In the genomic region with DNA sequence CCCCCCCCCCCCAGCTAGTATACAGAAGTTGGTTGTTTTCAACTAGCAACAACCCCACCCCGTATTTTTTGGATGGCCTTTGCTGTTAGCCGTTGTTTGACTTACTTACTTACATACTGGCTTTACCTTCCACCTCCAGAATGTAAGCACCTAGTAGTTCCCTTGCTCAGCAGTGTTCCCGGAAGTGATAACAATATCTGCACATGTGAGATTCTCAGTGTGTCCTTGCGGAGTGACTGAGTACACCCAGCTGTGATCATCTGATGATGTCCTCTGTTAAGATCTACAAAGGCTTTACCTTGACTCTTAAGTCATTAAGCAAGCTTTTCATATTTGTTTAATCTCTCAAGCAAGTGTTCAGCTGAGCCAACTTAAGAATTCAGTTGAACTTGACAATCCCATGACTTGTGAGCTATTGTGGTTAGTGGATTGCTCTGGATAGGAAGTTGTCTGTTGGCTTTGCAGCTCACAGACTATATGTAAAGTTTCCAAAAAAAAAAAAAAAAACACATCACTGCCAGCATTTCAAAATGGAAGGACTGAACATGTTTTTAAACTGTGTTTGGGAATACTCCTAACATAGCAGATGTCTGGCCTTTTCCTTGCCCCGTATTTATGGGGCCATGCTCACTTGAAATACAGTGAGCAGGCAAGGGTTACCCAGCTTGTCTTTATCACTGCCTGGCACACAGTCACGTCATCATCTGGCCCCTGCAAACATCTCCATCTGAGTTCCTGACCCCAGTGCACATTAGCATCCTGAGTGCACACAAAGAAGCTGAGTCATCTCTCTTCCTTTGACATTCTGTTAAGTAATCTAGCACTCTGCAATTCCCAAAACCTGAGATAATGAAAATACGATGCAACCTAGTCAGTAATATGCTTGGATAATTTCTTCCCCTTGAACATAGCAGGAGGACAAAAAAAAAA, we compare ENCODE assay signal across 18 mouse cellular contexts. TPM values are rescaled to one million over a fixed set of nuclear protein-coding genes. Genes with fewer than 3 reads are reported as not detected.
DNase-seq lines count a peak whose midpoint lies in the region; ATAC-seq and TF ChIP-seq lines count a peak whose summit lies in the region.
"Had no signal": no experiment of that assay in that cellular context is flagged by ENCODE, and none has a peak within 500 bp of the region (broad histone marks: within the 10 kb centered on the region; RNA-seq: fewer than 3 reads in every experiment).

No protein-coding gene starts in this region.

- TF ChIP-seq CTCF in MEL (IDR thresholded peaks at IDR 0.05 in 2 of 3, conservative IDR thresholded peaks at IDR 0.05 in 1 of 3; ENCODE audit: control insufficient read depth in 1 of 3, insufficient read depth in 1 of 3, low read depth in 2 of 3, low read length in 3 of 3, poor library complexity in 1 of 3, severe bottlenecking in 1 of 3): no peak

- no peak overlapping the region for H3K4me3 ChIP-seq in heart, embryonic 13.5 days
- peak overlapping the region in 1 of 2 experiments; percentile 97; a peak in 2 of 4 replicates for H3K4me3 ChIP-seq in MEL (ENCODE audit: control insufficient read depth in 1 of 2, insufficient read depth in 1 of 2, low read depth in 2 of 2, low read length in 2 of 2)
- peak overlapping the region; percentile 68 for H3K4me3 ChIP-seq in erythroblast, embryonic 14.5 days (replicated peaks)
- H3K4me3 ChIP-seq: forebrain, embryonic 13.5 days; hindbrain, embryonic 13.5 days; midbrain, embryonic 13.5 days had no signal

- peak in 1 of 2 experiments; percentile 17; a peak in 1 of 4 replicates for TF ChIP-seq POLR2A in MEL (IDR thresholded peaks at IDR 0.05; ENCODE audit: control insufficient read depth in 1 of 2, insufficient read depth in 1 of 2, low read depth in 1 of 2, low read length in 2 of 2, poor library complexity in 1 of 2)

- H3K36me3 ChIP-seq in heart, embryonic 13.5 days: no peaks in the 10 kb centered on the region
- H3K36me3 ChIP-seq in MEL (ENCODE audit: control insufficient read depth in 1 of 2, insufficient read depth in 2 of 2, low read length in 2 of 2): peaks cover 0 to 16% of the 10 kb centered on the region in 2 experiments; a peak in 2 of 4 replicates
- H3K36me3 ChIP-seq in erythroblast, embryonic 14.5 days (ENCODE audit: control insufficient read depth): peaks cover 12% of the 10 kb centered on the region
- H3K36me3 ChIP-seq: hindbrain, embryonic 13.5 days; midbrain, embryonic 13.5 days had no signal

- 23% methylated on average over 7 of the region's 7 CpGs for WGBS in heart, embryonic 13.5 days

- peak overlapping the region; percentile 42; the same call in 1 of the 2 replicates for H3K27ac ChIP-seq in heart, embryonic 13.5 days (replicated peaks)
- H3K27ac ChIP-seq in MEL (ENCODE audit: control insufficient read depth, low read depth, low read length): peak overlapping the region; percentile 80
- H3K27ac ChIP-seq: forebrain, embryonic 13.5 days; hindbrain, embryonic 13.5 days; midbrain, embryonic 13.5 days had no signal

- intact Hi-C loops in heart, postnatal 10 days (cut with DNase I): loop anchor here (5.0 to 10.0 kb wide), 2 partner anchors 289 to 303 kb away; no protein-coding TSS in a partner anchor

- no peak overlapping the region for H3K9ac ChIP-seq in heart, embryonic 13.5 days
- H3K9ac ChIP-seq in MEL (ENCODE audit: control insufficient read depth, low read depth, low read length, poor library complexity, severe bottlenecking): peak overlapping the region; percentile 17
- H3K9ac ChIP-seq: forebrain, embryonic 13.5 days; hindbrain, embryonic 13.5 days; midbrain, embryonic 13.5 days had no signal

- no peak for DNase-seq in heart, postnatal 10 days
- peak; percentile 83 for DNase-seq in MEL (ENCODE audit: low read depth, low spot score)
- no peak for DNase-seq in layer of hippocampus, postnatal 25 days (ENCODE audit: extremely low spot score in 1 of 2, low spot score in 1 of 2)
- no peak for DNase-seq in left cerebral cortex, adult 11 months (ENCODE audit: low spot score)
- no peak for DNase-seq in kidney, postnatal 14 days
- DNase-seq: adrenal gland, adult 2 months; heart, adult 18-20 months; kidney, adult 11 months; kidney, postnatal 36 days; lung, adult 2 months; thymus, adult 2 months had no signal

- TF ChIP-seq EP300 in MEL (IDR thresholded peaks at IDR 0.05; ENCODE audit: low read depth in 1 of 2, low read length in 2 of 2): peak; percentile 81 to 88

- peaks cover 7% of the 10 kb centered on the region; the same call in 1 of the 2 replicates for H3K27me3 ChIP-seq in heart, embryonic 13.5 days (replicated peaks)
- no peaks in the 10 kb centered on the region for H3K27me3 ChIP-seq in MEL (ENCODE audit: control insufficient read depth in 1 of 2, insufficient read depth in 2 of 2, low read length in 2 of 2)
- H3K27me3 ChIP-seq in erythroblast, embryonic 14.5 days (ENCODE audit: control insufficient read depth): no peaks in the 10 kb centered on the region
- H3K27me3 ChIP-seq: forebrain, embryonic 13.5 days; hindbrain, embryonic 13.5 days; midbrain, embryonic 13.5 days; Patski had no signal

- no peak for ATAC-seq in heart, embryonic 13.5 days (ENCODE audit: extremely low read depth, insufficient number of reproducible peaks, low FRiP score, low TSS enrichment)
- peak; percentile 51 for ATAC-seq in megakaryocyte progenitor cell, adult 5-6 weeks (replicated peaks; ENCODE audit: poor library complexity)
- ATAC-seq: forebrain, embryonic 13.5 days; midbrain, embryonic 13.5 days; Patski had no signal

- peaks cover 19% of the 10 kb centered on the region for H3K79me2 ChIP-seq in MEL (ENCODE audit: control insufficient read depth, insufficient read depth, low read length, poor library complexity)

- TF ChIP-seq RAD21 in MEL (IDR thresholded peaks at IDR 0.05; ENCODE audit: low read depth, low read length): no peak

- peak overlapping the region; percentile 99; the same call in 1 of the 2 replicates for H3K4me2 ChIP-seq in heart, embryonic 13.5 days
- H3K4me2 ChIP-seq: forebrain, embryonic 13.5 days; hindbrain, embryonic 13.5 days; midbrain, embryonic 13.5 days had no signal

- H3K9me3 ChIP-seq in heart, embryonic 13.5 days: no peaks in the 10 kb centered on the region
- H3K9me3 ChIP-seq in MEL (replicated peaks; ENCODE audit: insufficient read depth, low read length): no peaks in the 10 kb centered on the region
- H3K9me3 ChIP-seq in erythroblast, embryonic 14.5 days (ENCODE audit: control insufficient read depth, low read length): no peaks in the 10 kb centered on the region
- H3K9me3 ChIP-seq: forebrain, embryonic 13.5 days; hindbrain, embryonic 13.5 days; midbrain, embryonic 13.5 days had no signal

- H3K4me1 ChIP-seq in heart, embryonic 13.5 days: peaks cover 45% of the 10 kb centered on the region
- peaks cover 8% of the 10 kb centered on the region in 2 experiments for H3K4me1 ChIP-seq in MEL (ENCODE audit: control insufficient read depth in 1 of 2, insufficient read depth in 2 of 2, low read length in 2 of 2)
- H3K4me1 ChIP-seq in erythroblast, embryonic 14.5 days (ENCODE audit: control insufficient read depth): peaks cover 53% of the 10 kb centered on the region

TF ChIP-seq in MEL, 35 proteins besides CTCF, POLR2A, EP300 and RAD21 (continues in another document):
- no peak for TF ChIP-seq USF1 (IDR thresholded peaks at IDR 0.05; ENCODE audit: low read depth, low read length)
- TF ChIP-seq CHD1 (IDR thresholded peaks at IDR 0.05; ENCODE audit: low read depth, low read length): no peak
- peak; percentile 64; the same call in 1 of the 2 replicates for TF ChIP-seq TBP (IDR thresholded peaks at IDR 0.05; ENCODE audit: low read depth, low read length)
- TF ChIP-seq CHD2 (IDR thresholded peaks at IDR 0.05; ENCODE audit: low read length): no peak
- TF ChIP-seq POLR2AphosphoS5 (IDR thresholded peaks at IDR 0.05; ENCODE audit: borderline replicate concordance, low read depth, low read length): no peak
- TF ChIP-seq ELF1 (IDR thresholded peaks at IDR 0.05; ENCODE audit: low read depth, low read length): peak; percentile 70; the same call in 1 of the 2 replicates
- no peak for TF ChIP-seq USF2 (IDR thresholded peaks at IDR 0.05; ENCODE audit: borderline replicate concordance in 1 of 2, insufficient read depth in 1 of 2, low read depth in 1 of 2, low read length in 2 of 2)
- peak; percentile 76; the same call in 1 of the 2 replicates for TF ChIP-seq JUND (IDR thresholded peaks at IDR 0.05; ENCODE audit: low read depth, low read length)
- no peak for TF ChIP-seq MEF2A (IDR thresholded peaks at IDR 0.05; ENCODE audit: extremely low read depth, insufficient replicate concordance, low read depth, low read length, poor library complexity, severe bottlenecking)
- no peak for TF ChIP-seq E2F4 (IDR thresholded peaks at IDR 0.05; ENCODE audit: borderline replicate concordance, low read depth, low read length)
- TF ChIP-seq MAFK (IDR thresholded peaks at IDR 0.05; ENCODE audit: borderline replicate concordance, low read depth, low read length): peak; percentile 81; the same call in 1 of the 2 replicates
- TF ChIP-seq KAT2A (conservative IDR thresholded peaks at IDR 0.05; ENCODE audit: low read depth, low read length): no peak
- no peak; the same call in 1 of the 2 replicates for TF ChIP-seq MXI1 (IDR thresholded peaks at IDR 0.05; ENCODE audit: low read depth, low read length)
- TF ChIP-seq NRF1 (IDR thresholded peaks at IDR 0.05; ENCODE audit: insufficient read depth, low read depth, low read length, poor library complexity, severe bottlenecking): no peak
- peak; percentile 66 for TF ChIP-seq TAL1 (IDR thresholded peaks at IDR 0.05; ENCODE audit: low read length)
- TF ChIP-seq GABPA (IDR thresholded peaks at IDR 0.05; ENCODE audit: low read depth, low read length): peak; percentile 81; the same call in 1 of the 2 replicates
- TF ChIP-seq NELFE (IDR thresholded peaks at IDR 0.05; ENCODE audit: low read depth, low read length): 0 out of 2 replicates have a peak, but pooled peaks have one; percentile 22
- TF ChIP-seq POLR2AphosphoS2 (IDR thresholded peaks at IDR 0.05; ENCODE audit: low read length): no peak
- peak; percentile 73 for TF ChIP-seq ZNF384 (IDR thresholded peaks at IDR 0.05; ENCODE audit: low read depth, low read length)
- TF ChIP-seq SMC3 (IDR thresholded peaks at IDR 0.05; ENCODE audit: low read depth, low read length): no peak
- TF ChIP-seq ETS1 (IDR thresholded peaks at IDR 0.05; ENCODE audit: low read depth, low read length): peak; percentile 98

RNA-seq across cellular contexts. Expression of a gene that starts 3.2 kb away (rescaled TPM):
- 4.5 and 5.5 TPM in 2 replicates for polyA plus RNA-seq in heart, embryonic 13.5 days (2015; fragmentation: Nextera tagmentation; extraction: Ambion mirVana)
- total RNA-seq in heart, postnatal 10 days (2021): 1 to 10 TPM; 7.1 to 7.3 TPM
- total RNA-seq in MEL (2012; rRNA removed): 20.0 and 22.2 TPM in 2 replicates
- 10 to 100 TPM in 1 of 2 experiments, not detected in 1; 24.3 TPM for polyA plus RNA-seq in MEL (2012; ENCODE audit: insufficient read depth in 1 of 2, insufficient read length in 2 of 2, low read depth in 1 of 2, low replicate concordance in 2 of 2, missing spikeins in 1 of 2)
- polyA plus RNA-seq in erythroblast, embryonic 14.5 days (2012): 9.2 and 14.3 TPM in 2 replicates
- total RNA-seq in megakaryocyte progenitor cell, adult 5-6 weeks (2015): 1.1 and 1.4 TPM in 2 replicates
- total RNA-seq in megakaryocyte progenitor cell, adult 5-6 weeks (2017): 0.62 and 2.0 TPM in 2 replicates
- total RNA-seq in layer of hippocampus, postnatal 25 days (2021): 10 to 100 TPM; 43.3 to 43.7 TPM
